Mouse (Mus musculus) heart, embryonic 13.5 days (tissue): ENCODE measurements around the gene 4930432K21Rik. TPM values are rescaled to one million over a fixed set of nuclear protein-coding genes. Genes with fewer than 3 reads are reported as not detected.

Source experiments
- ATAC-seq: fragments of 200-750 bp; cut with Nextera tagmentation; 2 replicates; pipeline ENCODE4 v1.8.0; 2017; ENCODE audit warnings: moderate TSS enrichment; ENCODE audit not compliant: insufficient number of reproducible peaks, low FRiP score, low TSS enrichment; ENCODE audit errors: extremely low read depth
- H3K27ac ChIP-seq: fragments of 300-500 bp; sonication (generic); replicated peaks from 2 replicates; pipeline ENCODE4 v1.5.1; 2015; ENCODE audit warnings: moderate library complexity, mild to moderate bottlenecking, inconsistent platforms
- H3K27me3 ChIP-seq: fragments of 300-500 bp; sonication (generic); replicated peaks from 2 replicates; pipeline ENCODE4 v1.6.1; 2015; ENCODE audit warnings: mild to moderate bottlenecking, inconsistent platforms
- H3K36me3 ChIP-seq: fragments of 300-500 bp; sonication (generic); 2 replicates; pipeline ENCODE4 v1.6.1; 2015; ENCODE audit warnings: mild to moderate bottlenecking, inconsistent platforms
- H3K4me1 ChIP-seq: fragments of 300-500 bp; sonication (generic); 2 replicates; pipeline ENCODE4 v1.6.1; 2015; ENCODE audit warnings: inconsistent platforms
- H3K4me2 ChIP-seq: fragments of 300-500 bp; sonication (generic); 2 replicates; pipeline ENCODE4 v1.6.1; 2015; ENCODE audit warnings: inconsistent platforms, mild to moderate bottlenecking, moderate library complexity
- H3K4me3 ChIP-seq: fragments of 300-500 bp; sonication (generic); 2 replicates; pipeline ENCODE4 v1.5.1; 2015; ENCODE audit warnings: moderate library complexity, mild to moderate bottlenecking, inconsistent platforms
- H3K9ac ChIP-seq: fragments of 300-500 bp; sonication (generic); 2 replicates; pipeline ENCODE4 v1.6.1; 2015; ENCODE audit warnings: inconsistent platforms, mild to moderate bottlenecking, moderate library complexity
- H3K9me3 ChIP-seq: fragments of 300-500 bp; sonication (generic); 2 replicates; pipeline ENCODE4 v1.6.1; 2016; ENCODE audit warnings: inconsistent platforms
- WGBS: fragments of 180-500 bp; shearing (Covaris S2); methylation state at CpG from one replicate; pipeline ENCODE4 v1.1.7; 2015; ENCODE audit warnings: mixed read lengths; 5-methylcytosine and 5-hydroxymethylcytosine counted together
- polyA plus RNA-seq: library from polyadenylated mRNA; unstranded; fragments of >200 nt; fragmentation: Nextera tagmentation; extraction: Ambion mirVana; gene quantifications from 2 replicates; pipeline ENCODE4 v1.2.1, GENCODE M21; 2015

Gene 4930432K21Rik
- polyA plus RNA-seq, 1 experiment from 2014 or later: 0.88 TPM

- no peak within 1 kb of the TSS for H3K4me3 ChIP-seq
- H3K9ac ChIP-seq: no peak within 1 kb of the TSS
- ATAC-seq: no peak
- H3K9me3 ChIP-seq: no peaks in the 10 kb centered on the region
- 46% methylated on average over 6 of the region's 9 CpGs for WGBS
- H3K36me3 ChIP-seq: no peaks in the 10 kb centered on the region
- no peak within 1 kb of the TSS for H3K27ac ChIP-seq
- peaks cover 18% of the 10 kb centered on the region for H3K27me3 ChIP-seq
- no peak within 1 kb of the TSS for H3K4me2 ChIP-seq
- H3K4me1 ChIP-seq: no peaks in the 10 kb centered on the region
Measured at GRCm38 (mm10) chr8:84125656-84126055, 22.2 kb upstream of the 4930432K21Rik start, which contains the start of gene Podnl1. Podnl1 (plus strand) TSS chr8:84125989.

- Histone ChIP-seq H3K9me3 (no peaks in the 10 kb centered on the region), H3K4me2 (no peak overlapping the region), H3K27ac (no peak overlapping the region), H3K4me3 (no peak overlapping the region), H3K36me3 (0 out of 2 replicates have a peak, but pooled peaks cover 3% of the 10 kb centered on the region), H3K9ac (no peak overlapping the region), H3K27me3 (peaks cover 25% of the 10 kb centered on the region), H3K4me1 (no peaks in the 10 kb centered on the region)
- 55% methylated on average over 2 of the region's 2 CpGs for WGBS
- no peak for ATAC-seq
Measured at GRCm38 (mm10) chr8:84126742-84127141, 21.1 kb upstream of the 4930432K21Rik start.

- 50% methylated on average over 17 of the region's 17 CpGs for WGBS
- peaks cover 8% of the 10 kb centered on the region; the same call in 1 of the 2 replicates for H3K36me3 ChIP-seq
- H3K4me3 ChIP-seq: no peak overlapping the region
- H3K9me3 ChIP-seq: no peaks in the 10 kb centered on the region
- no peak overlapping the region for H3K27ac ChIP-seq
- H3K9ac ChIP-seq: 0 out of 2 replicates have a peak overlapping the region, but pooled peaks have one; percentile 26
- H3K4me2 ChIP-seq: no peak overlapping the region
- no peaks in the 10 kb centered on the region for H3K4me1 ChIP-seq
- peaks cover 25% of the 10 kb centered on the region for H3K27me3 ChIP-seq
- no peak for ATAC-seq
Measured at GRCm38 (mm10) chr8:84127202-84127901, 20.5 kb upstream of the 4930432K21Rik start.

- Histone ChIP-seq H3K4me3 (no peak overlapping the region), H3K27ac (no peak overlapping the region), H3K9me3 (no peaks in the 10 kb centered on the region), H3K9ac (no peak overlapping the region), H3K4me1 (no peaks in the 10 kb centered on the region), H3K27me3 (peaks cover 25% of the 10 kb centered on the region), H3K4me2 (no peak overlapping the region), H3K36me3 (peaks cover 17% of the 10 kb centered on the region)
- no peak for ATAC-seq
- WGBS: 50% methylated on average over 8 of the region's 8 CpGs
Measured at GRCm38 (mm10) chr8:84128277-84128676, 19.5 kb upstream of the 4930432K21Rik start.

GRCm38 (mm10) chr8:84130806-84131205 is 17.0 kb upstream of the 4930432K21Rik start:
- ATAC-seq: no peak
- 42% methylated on average over 30 of the region's 30 CpGs for WGBS
- H3K9ac ChIP-seq: no peak overlapping the region; the same call in 1 of the 2 replicates

GRCm38 (mm10) chr8:84132225-84132624 is 15.6 kb upstream of the 4930432K21Rik start:
- peaks cover 56% of the 10 kb centered on the region for H3K36me3 ChIP-seq
- H3K4me1 ChIP-seq: no peaks in the 10 kb centered on the region
- no peak overlapping the region for H3K27ac ChIP-seq
- WGBS: 73% methylated on average over 8 of the region's 8 CpGs
- no peaks in the 10 kb centered on the region for H3K9me3 ChIP-seq
- H3K4me2 ChIP-seq: no peak overlapping the region
- no peak for ATAC-seq
- H3K9ac ChIP-seq: no peak overlapping the region
- no peak overlapping the region for H3K4me3 ChIP-seq
- H3K27me3 ChIP-seq: peaks cover 23% of the 10 kb centered on the region

More at GRCm38 (mm10) chr8:84130806-84131205, 17.0 kb upstream of the 4930432K21Rik start:
- peaks cover 25% of the 10 kb centered on the region for H3K27me3 ChIP-seq
- H3K27ac ChIP-seq: no peak overlapping the region
- no peak overlapping the region for H3K4me3 ChIP-seq
- H3K4me2 ChIP-seq: no peak overlapping the region
- H3K9me3 ChIP-seq: no peaks in the 10 kb centered on the region
- no peaks in the 10 kb centered on the region for H3K4me1 ChIP-seq
- H3K36me3 ChIP-seq: peaks cover 42% of the 10 kb centered on the region

- no peak for ATAC-seq
- H3K4me2 ChIP-seq: no peak overlapping the region
- no peak overlapping the region for H3K4me3 ChIP-seq
- H3K36me3 ChIP-seq: peaks cover 100% of the 10 kb centered on the region
- H3K27ac ChIP-seq: no peak overlapping the region
- no peaks in the 10 kb centered on the region for H3K27me3 ChIP-seq
- H3K9ac ChIP-seq: no peak overlapping the region
- 85% methylated on average over 3 of the region's 3 CpGs for WGBS
- H3K9me3 ChIP-seq: no peaks in the 10 kb centered on the region
- no peaks in the 10 kb centered on the region for H3K4me1 ChIP-seq
Measured at GRCm38 (mm10) chr8:84137848-84138247, 10.0 kb upstream of the 4930432K21Rik start.

- H3K27me3 ChIP-seq: no peaks in the 10 kb centered on the region
Measured at GRCm38 (mm10) chr8:84140838-84141237, 7.0 kb upstream of the 4930432K21Rik start.

GRCm38 (mm10) chr8:84144636-84145245 is 3.1 kb upstream of the 4930432K21Rik start:
- Histone ChIP-seq H3K27me3 (no peaks in the 10 kb centered on the region), H3K4me1 (peaks cover 27% of the 10 kb centered on the region), H3K9me3 (no peaks in the 10 kb centered on the region), H3K4me2 (no peak overlapping the region), H3K27ac (no peak overlapping the region), H3K4me3 (no peak overlapping the region), H3K36me3 (peaks cover 47% of the 10 kb centered on the region), H3K9ac (no peak overlapping the region)
- no peak for ATAC-seq
- WGBS: 83% methylated on average over 8 of the region's 8 CpGs

More at GRCm38 (mm10) chr8:84140838-84141237, 7.0 kb upstream of the 4930432K21Rik start:
- Histone ChIP-seq H3K4me1 (peaks cover 4% of the 10 kb centered on the region; the same call in 1 of the 2 replicates), H3K36me3 (peaks cover 86% of the 10 kb centered on the region), H3K27ac (no peak overlapping the region), H3K9ac (no peak overlapping the region), H3K4me3 (no peak overlapping the region), H3K9me3 (no peaks in the 10 kb centered on the region), H3K4me2 (no peak overlapping the region)
- ATAC-seq: no peak
- WGBS: 81% methylated on average over 4 of the region's 4 CpGs

- Histone ChIP-seq H3K36me3 (peaks cover 21% of the 10 kb centered on the region), H3K27ac (0 out of 2 replicates have a peak overlapping the region, but pooled peaks have one; percentile 20), H3K4me3 (peak overlapping the region; percentile 82), H3K9me3 (no peaks in the 10 kb centered on the region), H3K9ac (peak overlapping the region; percentile 97), H3K4me1 (peaks cover 27% of the 10 kb centered on the region), H3K27me3 (no peaks in the 10 kb centered on the region), H3K4me2 (peak overlapping the region; percentile 97)
- 7% methylated on average over 14 of the region's 14 CpGs for WGBS
- ATAC-seq: peak; percentile 23; the same call in 1 of the 2 replicates
Measured at GRCm38 (mm10) chr8:84147324-84147766, 480 bp upstream of the 4930432K21Rik start.

- H3K36me3 ChIP-seq: peaks cover 10% of the 10 kb centered on the region
- H3K4me1 ChIP-seq: peaks cover 27% of the 10 kb centered on the region
- WGBS: 61% methylated on average over 5 of the region's 5 CpGs
- no peak overlapping the region for H3K27ac ChIP-seq
- no peaks in the 10 kb centered on the region for H3K27me3 ChIP-seq
- H3K9me3 ChIP-seq: no peaks in the 10 kb centered on the region
- peak overlapping the region; percentile 50; the same call in 1 of the 2 replicates for H3K9ac ChIP-seq
- peak overlapping the region; percentile 82 for H3K4me3 ChIP-seq
- no peak for ATAC-seq
- H3K4me2 ChIP-seq: peak overlapping the region; percentile 97
Measured at GRCm38 (mm10) chr8:84148531-84148850, 666 bp downstream of the 4930432K21Rik start.
